Mouse (Mus musculus): ENCODE results near the gene Tm4sf5. TPM values are rescaled to one million over a fixed set of nuclear protein-coding genes. Genes with fewer than 3 reads are reported as not detected.
"Not testable (repeated sequence)": the region's sequence is repeated elsewhere in the genome, so short reads cannot be mapped to it uniquely, and the experiment has no call there.

The Tm4sf5 gene
- total RNA-seq (2017): not detected in 2 replicates

GRCm38 (mm10) chr11:70504970-70505369, at the start of gene Tm4sf5:
Tm4sf5 (plus strand) TSS chr11:70505244.
- ATAC-seq (replicated peaks; ENCODE audit: low read depth, poor library complexity, severe bottlenecking): no peak

- ATAC-seq (replicated peaks; ENCODE audit: low read depth, poor library complexity, severe bottlenecking): no peak
These were observed 46.1 kb upstream of the Tm4sf5 start, which contains the start of gene Zmynd15 for GRCm38 (mm10) chr11:70458688-70459600. Zmynd15 (plus strand) TSS chr11:70459433.

GRCm38 (mm10) chr11:70459601-70460101, 45.4 kb upstream of the Tm4sf5 start, which contains the start of gene Cxcl16:
Cxcl16 (minus strand) TSS chr11:70459984.
- peak; percentile 44 for ATAC-seq (replicated peaks; ENCODE audit: low read depth, poor library complexity, severe bottlenecking)

- ATAC-seq (replicated peaks; ENCODE audit: low read depth, poor library complexity, severe bottlenecking): no peak
These were observed 41.1 kb upstream of the Tm4sf5 start for GRCm38 (mm10) chr11:70463970-70464369.

GRCm38 (mm10) chr11:70465211-70465610, 39.8 kb upstream of the Tm4sf5 start:
- ATAC-seq (replicated peaks; ENCODE audit: low read depth, poor library complexity, severe bottlenecking): no peak

GRCm38 (mm10) chr11:70465824-70466223, 39.2 kb upstream of the Tm4sf5 start:
- ATAC-seq (replicated peaks; ENCODE audit: low read depth, poor library complexity, severe bottlenecking): no peak

DNA sequence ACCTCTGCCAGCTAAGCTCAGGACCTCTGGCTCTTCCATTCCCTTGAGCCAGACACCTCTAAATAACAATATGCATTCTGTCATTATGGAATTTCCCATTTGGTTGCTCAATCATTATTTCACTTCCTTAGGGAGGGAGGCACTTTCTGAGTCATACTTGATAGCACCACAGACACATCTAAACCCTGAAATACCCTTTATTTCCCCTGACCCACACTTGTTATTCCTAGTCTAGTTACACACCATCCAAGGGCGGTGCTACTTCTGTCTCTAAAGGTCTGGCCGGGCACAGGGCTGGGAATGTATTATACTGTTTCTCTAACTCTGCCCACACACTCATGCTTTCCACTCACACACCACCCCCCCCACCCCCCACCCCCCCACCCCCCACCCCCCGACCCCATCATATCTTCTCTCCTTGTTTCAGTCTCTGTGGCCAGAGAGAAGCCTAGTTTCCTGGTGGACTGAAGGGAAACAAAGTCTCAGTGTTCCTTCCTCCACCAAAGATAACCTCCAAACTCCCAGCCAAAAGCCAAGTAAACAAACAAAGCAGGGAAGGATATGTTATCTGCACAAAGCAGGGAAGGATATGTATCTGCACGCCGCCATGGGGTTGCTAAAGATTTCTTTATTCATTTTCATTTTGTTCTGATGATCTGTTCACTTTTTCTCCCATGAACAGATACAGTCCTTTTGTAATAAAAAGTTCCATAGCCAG, 37.0 kb upstream of the Tm4sf5 start:
- ATAC-seq (replicated peaks; ENCODE audit: low read depth, poor library complexity, severe bottlenecking): no peak

GRCm38 (mm10) chr11:70469764-70470163, 35.3 kb upstream of the Tm4sf5 start:
- ATAC-seq (replicated peaks; ENCODE audit: low read depth, poor library complexity, severe bottlenecking): no peak

GRCm38 (mm10) chr11:70472716-70473115, 32.3 kb upstream of the Tm4sf5 start:
- ATAC-seq (replicated peaks; ENCODE audit: low read depth, poor library complexity, severe bottlenecking): no peak

GRCm38 (mm10) chr11:70473291-70473690, 31.8 kb upstream of the Tm4sf5 start:
- not testable (repeated sequence) for ATAC-seq (replicated peaks; ENCODE audit: low read depth, poor library complexity, severe bottlenecking)

DNA sequence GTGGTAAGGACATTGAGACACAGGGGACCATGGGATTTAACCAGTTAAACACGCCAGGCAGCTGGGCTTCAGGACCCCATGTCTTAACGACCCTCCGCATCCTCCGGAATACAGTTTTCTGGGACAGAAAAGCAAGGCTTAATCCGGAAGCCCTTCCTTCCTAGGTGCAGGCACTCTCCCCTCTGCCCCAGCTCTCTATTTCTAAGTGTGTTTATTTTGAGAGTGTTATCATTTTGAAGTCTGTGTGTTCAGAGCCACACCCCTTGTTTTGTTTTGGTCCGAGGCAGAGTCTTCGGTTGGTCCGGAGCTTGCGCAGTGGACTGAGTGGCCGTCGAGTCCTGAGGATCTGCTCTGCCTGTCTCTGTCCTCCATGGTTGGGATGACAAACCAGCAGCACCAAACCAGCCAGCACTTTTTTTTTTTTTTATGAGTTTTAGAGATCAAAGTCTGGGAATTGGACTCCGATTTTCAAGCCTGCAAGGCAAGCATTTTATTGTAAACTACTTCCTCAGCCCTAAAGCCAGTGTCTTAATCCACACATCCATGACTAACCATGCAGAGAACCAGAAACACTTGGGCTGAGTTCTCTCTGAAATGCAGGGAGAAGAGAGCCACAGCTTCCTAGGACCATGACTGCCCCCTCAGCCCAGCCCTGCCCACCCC, 30.0 kb upstream of the Tm4sf5 start:
- no peak for ATAC-seq (replicated peaks; ENCODE audit: low read depth, poor library complexity, severe bottlenecking)

- no peak for ATAC-seq (replicated peaks; ENCODE audit: low read depth, poor library complexity, severe bottlenecking)
These were observed 19.5 kb upstream of the Tm4sf5 start for GRCm38 (mm10) chr11:70485498-70485897.

- no peak for ATAC-seq (replicated peaks; ENCODE audit: low read depth, poor library complexity, severe bottlenecking)
These were observed 17.2 kb upstream of the Tm4sf5 start for GRCm38 (mm10) chr11:70487816-70488215.

DNA sequence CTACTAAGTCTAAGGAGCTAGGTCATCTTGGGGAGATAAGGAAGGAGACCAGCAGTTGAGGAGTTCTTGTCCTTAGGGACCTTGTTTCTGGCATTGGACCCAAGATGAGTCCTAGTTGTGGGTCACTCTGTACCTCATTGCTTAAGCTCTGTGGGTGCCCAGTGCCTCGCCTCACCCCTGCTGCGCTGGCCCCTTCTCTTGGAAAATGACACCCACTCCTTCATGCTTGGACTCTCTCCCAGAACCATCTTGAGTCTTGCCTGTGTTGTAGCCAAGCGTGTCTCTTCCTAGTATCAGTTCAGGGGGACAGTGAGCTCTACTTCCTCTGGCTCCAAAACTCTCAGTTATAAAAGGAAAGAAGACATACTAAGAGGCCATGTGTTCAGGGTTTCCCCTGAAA, 15.9 kb upstream of the Tm4sf5 start:
- ATAC-seq (replicated peaks; ENCODE audit: low read depth, poor library complexity, severe bottlenecking): no peak

DNA sequence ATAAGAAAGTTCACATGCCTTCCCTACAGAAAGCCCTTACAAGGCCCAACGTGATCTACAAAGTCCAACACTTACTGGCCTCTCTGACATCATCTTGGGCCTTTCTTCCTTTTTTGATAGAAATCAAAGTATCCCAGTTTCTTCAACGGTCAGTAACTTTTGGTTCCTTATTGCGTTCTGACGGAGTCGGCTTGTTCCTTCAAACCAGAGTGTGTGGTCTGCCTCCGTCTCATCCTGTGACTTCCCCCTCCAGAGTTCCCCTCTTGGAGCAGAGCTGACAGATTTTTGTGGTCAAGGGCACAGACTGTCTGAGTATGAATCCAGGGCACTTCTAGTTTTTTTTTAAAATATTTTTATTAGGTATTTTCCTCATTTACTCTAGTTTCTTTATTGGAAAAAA, 15.4 kb upstream of the Tm4sf5 start:
- peak; percentile 90 for ATAC-seq (replicated peaks; ENCODE audit: low read depth, poor library complexity, severe bottlenecking)

DNA sequence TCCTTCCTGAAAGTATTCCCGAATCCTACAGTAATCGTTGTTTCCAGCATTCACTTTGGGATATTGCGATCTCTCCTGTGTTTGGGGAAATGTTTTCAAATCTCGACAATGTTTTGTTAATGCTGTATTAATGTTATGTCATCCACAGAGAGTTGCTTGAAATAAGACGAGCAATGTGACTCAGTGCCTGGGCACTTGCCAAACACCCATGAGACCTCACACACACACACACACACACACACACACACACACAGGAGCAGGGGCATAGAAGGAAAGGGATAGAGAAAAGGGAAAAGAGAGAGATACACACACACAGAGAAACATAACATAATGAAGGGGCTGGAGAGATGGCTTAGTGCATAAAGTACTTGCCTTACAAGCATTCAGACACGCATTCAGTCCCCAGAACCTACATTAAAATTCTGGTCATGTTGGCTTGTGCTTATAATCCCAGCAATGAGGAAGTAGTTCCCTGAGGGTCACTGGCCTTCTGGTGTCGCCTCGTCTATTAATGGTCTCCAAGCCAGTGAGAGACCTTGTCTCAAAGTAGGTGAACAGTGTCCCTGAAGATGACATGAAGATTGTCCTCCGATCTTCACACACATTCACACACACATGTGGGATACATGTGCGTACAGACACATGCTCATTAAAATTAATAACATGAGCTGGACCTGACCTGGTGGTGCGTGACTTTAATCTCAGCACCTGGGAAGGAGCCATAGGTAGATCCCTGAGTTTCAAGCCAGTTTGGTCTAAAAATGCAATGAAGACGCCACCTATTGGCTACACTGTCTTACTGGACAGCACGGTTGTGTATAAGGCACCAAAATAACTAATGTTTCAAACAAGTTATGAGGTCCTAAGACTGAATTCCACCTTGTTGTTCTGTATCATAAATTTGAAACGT, 5.2 kb upstream of the Tm4sf5 start:
- no peak for ATAC-seq (replicated peaks; ENCODE audit: low read depth, poor library complexity, severe bottlenecking)

DNA sequence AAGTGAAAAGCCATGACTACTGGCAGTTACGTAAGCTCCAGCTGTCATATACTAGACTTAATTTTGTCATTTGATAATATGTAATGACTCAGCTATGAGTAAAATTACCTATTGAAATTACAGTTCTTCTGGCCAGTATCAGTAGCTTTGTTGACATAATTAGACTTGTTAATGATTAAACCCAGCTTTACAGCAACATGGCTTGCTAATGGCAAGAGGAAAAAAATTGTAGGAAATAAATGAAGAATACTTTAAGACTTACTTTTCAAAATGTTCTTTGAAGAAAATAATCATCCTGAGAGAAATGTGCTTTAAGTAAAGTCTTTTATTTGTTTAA, 4.6 kb upstream of the Tm4sf5 start:
- ATAC-seq (replicated peaks; ENCODE audit: low read depth, poor library complexity, severe bottlenecking): no peak

DNA sequence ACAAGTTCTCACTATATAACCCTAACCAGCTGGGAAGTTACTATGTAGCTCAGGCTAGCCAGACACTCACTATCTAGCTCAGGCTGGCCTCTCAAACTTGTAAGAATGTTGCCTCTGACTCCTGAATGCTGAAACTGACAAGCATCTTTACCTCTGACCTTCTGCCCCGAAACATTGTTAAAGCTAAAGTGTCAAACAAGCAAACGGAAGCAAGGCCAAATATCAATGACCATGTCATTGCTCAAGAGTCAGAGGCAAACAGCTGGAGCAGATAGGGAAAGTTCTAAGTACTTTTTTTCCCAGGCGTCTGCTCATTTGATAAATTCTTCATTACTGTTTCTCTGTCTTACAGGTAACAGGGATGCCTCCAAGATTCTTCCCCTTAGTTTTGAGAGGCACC, 3.0 kb upstream of the Tm4sf5 start:
- no peak for ATAC-seq (replicated peaks; ENCODE audit: low read depth, poor library complexity, severe bottlenecking)

DNA sequence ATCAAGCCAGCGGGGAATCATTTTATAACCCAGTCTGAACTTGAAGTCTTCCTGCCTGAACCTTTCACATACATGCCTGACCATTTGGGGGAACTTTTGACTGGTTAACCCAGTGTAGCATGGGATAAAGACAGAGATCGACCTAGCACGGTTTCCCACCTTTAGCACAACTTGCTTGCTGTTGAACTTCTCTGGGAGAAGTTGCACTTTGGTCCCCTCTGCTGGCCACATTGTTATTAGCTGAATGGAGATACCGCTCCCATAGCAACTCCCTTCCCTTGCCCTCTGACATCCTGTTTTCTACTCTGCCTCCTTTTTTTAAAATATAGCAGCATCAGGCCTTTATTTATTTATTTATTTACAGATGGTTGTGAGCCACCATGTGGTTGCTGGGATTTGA, 1.3 kb downstream of the Tm4sf5 start:
- peak; percentile 83 for ATAC-seq (replicated peaks; ENCODE audit: low read depth, poor library complexity, severe bottlenecking)

All from common myeloid progenitor, adult 5-6 weeks (primary cell).